ENCODE assay signal across 8 mouse cellular contexts in genomic region chr12:45075631-45076030, GRCm38 (mm10). TPM values are rescaled to one million over a fixed set of nuclear protein-coding genes. Genes with fewer than 3 reads are reported as not detected.
DNase-seq lines count a peak whose midpoint lies in the region; ATAC-seq and TF ChIP-seq lines count a peak whose summit lies in the region.

No protein-coding gene starts in this region.

- H3K4me3 ChIP-seq in forebrain, embryonic 10.5 days: peak overlapping the region; percentile 81; the same call in 1 of the 2 replicates
- H3K4me3 ChIP-seq in forebrain, embryonic 11.5 days (ENCODE audit: low read depth, low read length): no peak overlapping the region
- H3K4me3 ChIP-seq in lung, embryonic 14.5 days (ENCODE audit: low read depth, low read length): no peak overlapping the region
- no peak overlapping the region for H3K4me3 ChIP-seq in limb, embryonic 13.5 days
- H3K4me3 ChIP-seq in neural tube, embryonic 14.5 days (ENCODE audit: low read depth, low read length): no peak overlapping the region

- no peaks in the 10 kb centered on the region for H3K9me3 ChIP-seq in forebrain, embryonic 10.5 days
- H3K9me3 ChIP-seq in forebrain, embryonic 11.5 days (ENCODE audit: control insufficient read depth, low read length): no peaks in the 10 kb centered on the region
- H3K9me3 ChIP-seq in lung, embryonic 14.5 days (ENCODE audit: low read depth, low read length): no peaks in the 10 kb centered on the region
- H3K9me3 ChIP-seq in limb, embryonic 13.5 days: no peaks in the 10 kb centered on the region
- no peaks in the 10 kb centered on the region for H3K9me3 ChIP-seq in neural tube, embryonic 14.5 days (ENCODE audit: control insufficient read depth, low read length)

- no peak for DNase-seq in forebrain, embryonic 10.5 days (ENCODE audit: extremely low spot score, low spot score)
- no peak for DNase-seq in forebrain, embryonic 11.5 days (ENCODE audit: low spot score)
- DNase-seq in lung, embryonic 14.5 days: no peak
- no peak for DNase-seq in lung, postnatal 4 days

- H3K9ac ChIP-seq in forebrain, embryonic 11.5 days (ENCODE audit: low read length): no peak overlapping the region
- no peak overlapping the region for H3K9ac ChIP-seq in lung, embryonic 14.5 days
- no peak overlapping the region for H3K9ac ChIP-seq in limb, embryonic 13.5 days
- no peak overlapping the region for H3K9ac ChIP-seq in neural tube, embryonic 14.5 days (replicated peaks; ENCODE audit: low read depth, low read length)

- no peak for TF ChIP-seq CTCF in lung, embryonic 14.5 days (IDR thresholded peaks at IDR 0.05; ENCODE audit: low read depth)

- no peak for ATAC-seq in forebrain, embryonic 11.5 days (replicated peaks; ENCODE audit: low FRiP score)
- ATAC-seq in lung, embryonic 14.5 days (ENCODE audit: insufficient read depth): no peak
- no peak for ATAC-seq in limb, embryonic 13.5 days (ENCODE audit: low FRiP score, low read depth)
- ATAC-seq in neural tube, embryonic 14.5 days (ENCODE audit: low read depth): no peak
- ATAC-seq in megakaryocyte progenitor cell, adult 5-6 weeks (replicated peaks; ENCODE audit: poor library complexity): no peak
- no peak for ATAC-seq in frontal cortex, adult (ENCODE audit: low TSS enrichment)

- H3K4me2 ChIP-seq in forebrain, embryonic 11.5 days (ENCODE audit: low read depth, low read length, severe bottlenecking): no peak overlapping the region
- peak overlapping the region; percentile 98 for H3K4me2 ChIP-seq in lung, embryonic 14.5 days
- peak overlapping the region; percentile 93 for H3K4me2 ChIP-seq in limb, embryonic 13.5 days (replicated peaks)
- peak overlapping the region; percentile 98; the same call in 1 of the 2 replicates for H3K4me2 ChIP-seq in neural tube, embryonic 14.5 days (ENCODE audit: low read depth, low read length)

- peaks cover 23% of the 10 kb centered on the region for H3K27me3 ChIP-seq in forebrain, embryonic 10.5 days (ENCODE audit: poor library complexity, severe bottlenecking)
- 0 out of 2 replicates have a peak, but pooled peaks cover 2% of the 10 kb centered on the region for H3K27me3 ChIP-seq in forebrain, embryonic 11.5 days (ENCODE audit: control insufficient read depth, insufficient read depth, low read length)
- no peaks in the 10 kb centered on the region for H3K27me3 ChIP-seq in lung, embryonic 14.5 days (ENCODE audit: insufficient read depth, low read length)
- H3K27me3 ChIP-seq in limb, embryonic 13.5 days: peaks cover 4% of the 10 kb centered on the region; the same call in 1 of the 2 replicates
- 0 out of 2 replicates have a peak, but pooled peaks cover 3% of the 10 kb centered on the region for H3K27me3 ChIP-seq in neural tube, embryonic 14.5 days (ENCODE audit: control insufficient read depth, insufficient read depth, low read length)

- H3K36me3 ChIP-seq in forebrain, embryonic 10.5 days (replicated peaks): no peaks in the 10 kb centered on the region
- H3K36me3 ChIP-seq in forebrain, embryonic 11.5 days (ENCODE audit: control insufficient read depth, insufficient read depth, low read length): no peaks in the 10 kb centered on the region
- no peaks in the 10 kb centered on the region for H3K36me3 ChIP-seq in lung, embryonic 14.5 days (ENCODE audit: insufficient read depth)
- no peaks in the 10 kb centered on the region for H3K36me3 ChIP-seq in limb, embryonic 13.5 days
- no peaks in the 10 kb centered on the region for H3K36me3 ChIP-seq in neural tube, embryonic 14.5 days (ENCODE audit: control insufficient read depth, insufficient read depth, low read length)

- WGBS in forebrain, embryonic 10.5 days: 78% methylated on average over 11 of the region's 11 CpGs
- 75% methylated on average over 11 of the region's 11 CpGs for WGBS in forebrain, embryonic 11.5 days
- WGBS in lung, embryonic 14.5 days: 40% methylated on average over 11 of the region's 11 CpGs
- WGBS in limb, embryonic 13.5 days: 76% methylated on average over 11 of the region's 11 CpGs
- 78% methylated on average over 11 of the region's 11 CpGs for WGBS in neural tube, embryonic 14.5 days

- peaks cover 38% of the 10 kb centered on the region for H3K4me1 ChIP-seq in forebrain, embryonic 10.5 days
- no peaks in the 10 kb centered on the region for H3K4me1 ChIP-seq in forebrain, embryonic 11.5 days (replicated peaks; ENCODE audit: control insufficient read depth, insufficient read depth, low read length)
- H3K4me1 ChIP-seq in lung, embryonic 14.5 days (ENCODE audit: insufficient read depth): no peaks in the 10 kb centered on the region; the same call in 1 of the 2 replicates
- H3K4me1 ChIP-seq in limb, embryonic 13.5 days: peaks cover 28% of the 10 kb centered on the region
- H3K4me1 ChIP-seq in neural tube, embryonic 14.5 days (ENCODE audit: control insufficient read depth, insufficient read depth, low read length): peaks cover 8% of the 10 kb centered on the region; the same call in 1 of the 2 replicates

- no peak overlapping the region for H3K27ac ChIP-seq in forebrain, embryonic 10.5 days
- H3K27ac ChIP-seq in forebrain, embryonic 11.5 days (ENCODE audit: low read depth, low read length): no peak overlapping the region
- no peak overlapping the region for H3K27ac ChIP-seq in lung, embryonic 14.5 days (ENCODE audit: low read depth)
- H3K27ac ChIP-seq in limb, embryonic 13.5 days: no peak overlapping the region
- H3K27ac ChIP-seq in neural tube, embryonic 14.5 days (ENCODE audit: low read depth, low read length): no peak overlapping the region

RNA-seq across cellular contexts. Expression of gene Stxbp6, which starts 1.1 kb away (rescaled TPM):
- 15.2 and 15.9 TPM in 2 replicates for polyA plus RNA-seq in forebrain, embryonic 10.5 days (2016; fragmentation: Nextera tagmentation; extraction: Ambion mirVana)
- polyA plus RNA-seq in forebrain, embryonic 11.5 days (2014; fragmentation: Nextera tagmentation; extraction: Ambion mirVana): 16.9 and 18.3 TPM in 2 replicates
- 6.4 and 9.7 TPM in 2 replicates for polyA plus RNA-seq in lung, embryonic 14.5 days (2014; fragmentation: Nextera tagmentation; extraction: Ambion mirVana)
- 17.0 and 20.4 TPM in 2 replicates for polyA plus RNA-seq in limb, embryonic 13.5 days (2015; fragmentation: Nextera tagmentation; extraction: Ambion mirVana)
- polyA plus RNA-seq in neural tube, embryonic 14.5 days (2014; fragmentation: Nextera tagmentation; extraction: Ambion mirVana): 19.4 and 23.7 TPM in 2 replicates
- 4.3 and 11.7 TPM in 2 replicates for total RNA-seq in megakaryocyte progenitor cell, adult 5-6 weeks (2015)
- 7.0 and 18.3 TPM in 2 replicates for total RNA-seq in megakaryocyte progenitor cell, adult 5-6 weeks (2017)
